In genomic region chr10:89386461-89386860, GRCm38 (mm10) we compare ENCODE assay signal across 22 mouse cellular contexts. TPM values are rescaled to one million over a fixed set of nuclear protein-coding genes. Genes with fewer than 3 reads are reported as not detected.
"Had no signal": no experiment of that assay in that cellular context is flagged by ENCODE, and none has a peak within 500 bp of the region (broad histone marks: within the 10 kb centered on the region; RNA-seq: fewer than 3 reads in every experiment).

No protein-coding gene starts in this region.

- H3K9me3 ChIP-seq: lung, embryonic 15.5 days; megakaryocyte, embryonic 14.5 days; midbrain, embryonic 13.5 days; midbrain, embryonic 15.5 days; neural tube, embryonic 13.5 days; neural tube, embryonic 15.5 days; stomach, embryonic 15.5 days had no signal

- H3K9ac ChIP-seq: liver, postnatal 0 days; lung, embryonic 15.5 days; midbrain, embryonic 13.5 days; midbrain, embryonic 15.5 days; neural tube, embryonic 13.5 days; neural tube, embryonic 15.5 days; stomach, embryonic 15.5 days had no signal

- H3K27me3 ChIP-seq: lung, embryonic 15.5 days; megakaryocyte, embryonic 14.5 days; midbrain, embryonic 15.5 days; neural tube, embryonic 15.5 days; stomach, embryonic 15.5 days had no signal

- ATAC-seq: liver, postnatal 0 days; lung, postnatal 0 days; midbrain, embryonic 13.5 days; midbrain, embryonic 15.5 days had no signal

- H3K36me3 ChIP-seq: lung, embryonic 15.5 days; midbrain, embryonic 13.5 days; midbrain, embryonic 15.5 days; neural tube, embryonic 13.5 days; neural tube, embryonic 15.5 days; stomach, embryonic 15.5 days had no signal

- H3K27ac ChIP-seq: lung, embryonic 15.5 days; macrophage; midbrain, embryonic 13.5 days; midbrain, embryonic 15.5 days; neural tube, embryonic 13.5 days; neural tube, embryonic 15.5 days; stomach, embryonic 15.5 days; stomach, postnatal 0 days had no signal

- H3K4me3 ChIP-seq: lung, embryonic 15.5 days; megakaryocyte, embryonic 14.5 days; midbrain, embryonic 13.5 days; midbrain, embryonic 15.5 days; myocyte; neural tube, embryonic 13.5 days; neural tube, embryonic 15.5 days; stomach, embryonic 15.5 days had no signal

- H3K4me1 ChIP-seq: lung, embryonic 15.5 days; midbrain, embryonic 13.5 days; midbrain, embryonic 15.5 days; neural tube, embryonic 13.5 days; neural tube, embryonic 15.5 days; stomach, embryonic 15.5 days had no signal

- DNase-seq: liver, postnatal 0 days; lung, adult 2 months; lung, postnatal 14 days; lung, postnatal 36 days; retina, postnatal 1 day; right cerebral cortex, postnatal 14 days; thymus, adult 2 months; thymus, postnatal 25 days; thymus, postnatal 4 days had no signal

- H3K4me2 ChIP-seq: lung, embryonic 15.5 days; midbrain, embryonic 11.5 days; midbrain, embryonic 13.5 days; midbrain, embryonic 15.5 days; neural tube, embryonic 13.5 days; neural tube, embryonic 15.5 days; stomach, embryonic 15.5 days had no signal

RNA-seq across cellular contexts. Expression of gene Ano4, which starts 41.9 kb away (rescaled TPM):
- polyA plus RNA-seq: liver, postnatal 0 days; macrophage; myocyte; spleen, adult 2 months had no signal
